Mouse (Mus musculus): ENCODE data around the gene Sema3e. TPM values are rescaled to one million over a fixed set of nuclear protein-coding genes. Genes with fewer than 3 reads are reported as not detected.

Sema3e gene
- total and polyA plus RNA-seq, 2 experiments, result 0.09 TPM; not detected in 1

DNA sequence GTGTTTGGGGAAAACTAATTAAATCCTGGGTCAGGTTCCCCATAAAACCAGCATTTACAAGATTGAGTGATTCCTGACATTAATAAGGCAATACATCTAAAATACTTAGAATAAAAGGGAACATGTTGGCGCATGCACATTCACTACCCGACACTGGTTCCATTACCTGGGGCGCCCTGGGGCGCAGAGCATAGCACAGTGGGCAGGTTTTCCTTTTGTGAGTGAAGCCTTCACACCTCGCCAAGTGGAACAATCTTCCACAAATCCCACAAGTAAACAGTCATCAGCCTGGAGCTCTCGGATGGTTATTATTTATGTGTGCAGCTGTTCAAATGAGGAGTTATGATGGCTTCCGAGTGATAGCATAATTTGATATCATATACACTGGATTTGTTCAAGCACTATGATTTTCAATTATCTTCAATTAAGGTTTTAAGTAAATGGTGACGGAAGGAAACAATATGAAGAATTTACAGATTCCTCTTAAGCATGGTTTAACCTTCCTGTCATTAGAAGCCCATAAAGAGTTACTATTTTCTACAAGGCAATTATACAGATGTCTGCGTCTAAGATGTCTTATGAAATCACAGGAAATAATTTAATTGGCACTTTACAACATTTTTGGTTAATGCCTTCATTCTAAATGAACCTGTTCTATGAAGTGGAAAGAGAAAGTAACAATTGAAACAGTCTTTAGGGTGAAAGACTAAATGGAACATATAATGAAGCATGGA, 65.0 kb downstream of the Sema3e start:
- Histone ChIP-seq H3K27ac (replicated peaks; ENCODE audit: insufficient read depth, low read depth, low read length) (no peak overlapping the region), H3K36me3 (ENCODE audit: control insufficient read depth, insufficient read depth, low read length) (no peaks in the 10 kb centered on the region), H3K4me3 (ENCODE audit: insufficient read depth, low read depth, low read length) (no peak overlapping the region), H3K9ac (ENCODE audit: low read depth, low read length) (no peak overlapping the region), H3K27me3 (ENCODE audit: control insufficient read depth, insufficient read depth, low read length) (no peaks in the 10 kb centered on the region), H3K79me2 (ENCODE audit: control insufficient read depth, insufficient read depth, low read length) (no peaks in the 10 kb centered on the region), H3K4me1 (ENCODE audit: control insufficient read depth, insufficient read depth, low read length) (no peaks in the 10 kb centered on the region)
- WGBS, result 86% methylated on average over 9 of the region's 9 CpGs
- TF ChIP-seq POLR2A (IDR thresholded peaks at IDR 0.05; ENCODE audit: extremely low read depth, insufficient read depth, low read length) (no peak), CTCF (IDR thresholded peaks at IDR 0.05; ENCODE audit: low read depth, low read length) (no peak)
- DNase-seq (ENCODE audit: extremely low read depth, low read depth, low spot score), result no peak

GRCm38 (mm10) chr5:14090609-14090969, 65.5 kb downstream of the Sema3e start:
- Histone ChIP-seq H3K27me3 (ENCODE audit: control insufficient read depth, insufficient read depth, low read length) (no peaks in the 10 kb centered on the region), H3K36me3 (ENCODE audit: control insufficient read depth, insufficient read depth, low read length) (no peaks in the 10 kb centered on the region), H3K9ac (ENCODE audit: low read depth, low read length) (no peak overlapping the region), H3K4me1 (ENCODE audit: control insufficient read depth, insufficient read depth, low read length) (no peaks in the 10 kb centered on the region), H3K4me3 (ENCODE audit: insufficient read depth, low read depth, low read length) (no peak overlapping the region), H3K27ac (replicated peaks; ENCODE audit: insufficient read depth, low read depth, low read length) (no peak overlapping the region), H3K79me2 (ENCODE audit: control insufficient read depth, insufficient read depth, low read length) (no peaks in the 10 kb centered on the region)
- no peak for TF ChIP-seq POLR2A (IDR thresholded peaks at IDR 0.05; ENCODE audit: extremely low read depth, insufficient read depth, low read length)
- WGBS, result 86% methylated on average over 4 of the region's 4 CpGs
- DNase-seq (ENCODE audit: extremely low read depth, low read depth, low spot score), result no peak

DNA sequence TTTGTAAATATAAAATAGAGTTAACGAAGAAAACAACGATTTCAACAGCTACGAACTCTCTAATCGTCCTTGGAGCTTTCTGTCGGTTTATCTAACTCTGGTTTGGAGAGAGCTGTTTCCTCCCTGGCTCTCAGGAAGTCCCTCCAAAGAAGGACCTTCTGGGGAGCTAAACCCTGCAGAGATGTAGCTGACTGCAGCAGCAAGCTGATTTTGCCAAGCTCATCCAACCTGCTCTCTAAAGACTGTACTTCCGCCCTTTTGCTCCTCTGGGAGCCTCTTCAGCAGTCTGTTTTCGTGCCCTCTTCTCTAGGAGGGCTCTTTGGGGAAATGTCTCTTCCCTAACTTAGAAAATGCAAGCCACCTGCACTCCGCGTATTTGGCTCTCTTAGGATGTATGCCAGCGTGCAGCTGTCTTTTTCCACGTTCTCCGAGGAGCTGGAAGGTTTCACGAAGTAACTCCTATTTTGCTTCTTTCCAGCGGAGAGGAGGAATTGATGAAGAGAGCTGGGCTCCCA, 67.2 kb downstream of the Sema3e start:
- H3K4me3 ChIP-seq (ENCODE audit: insufficient read depth, low read depth, low read length), result no peak overlapping the region
- 51% methylated on average over 14 of the region's 14 CpGs for WGBS
- H3K36me3 ChIP-seq (ENCODE audit: control insufficient read depth, insufficient read depth, low read length), result no peaks in the 10 kb centered on the region
- TF ChIP-seq CTCF (IDR thresholded peaks at IDR 0.05; ENCODE audit: low read depth, low read length), result no peak
- TF ChIP-seq POLR2A (IDR thresholded peaks at IDR 0.05; ENCODE audit: extremely low read depth, insufficient read depth, low read length), result no peak
- no peaks in the 10 kb centered on the region for H3K79me2 ChIP-seq (ENCODE audit: control insufficient read depth, insufficient read depth, low read length)
- H3K27ac ChIP-seq (replicated peaks; ENCODE audit: insufficient read depth, low read depth, low read length), result no peak overlapping the region
- no peak overlapping the region for H3K9ac ChIP-seq (ENCODE audit: low read depth, low read length)
- no peaks in the 10 kb centered on the region for H3K27me3 ChIP-seq (ENCODE audit: control insufficient read depth, insufficient read depth, low read length)
- H3K4me1 ChIP-seq (ENCODE audit: control insufficient read depth, insufficient read depth, low read length), result no peaks in the 10 kb centered on the region
- DNase-seq (ENCODE audit: extremely low read depth, low read depth, low spot score), result no peak

GRCm38 (mm10) chr5:14096196-14096595, 71.1 kb downstream of the Sema3e start:
- H3K36me3 ChIP-seq (ENCODE audit: control insufficient read depth, insufficient read depth, low read length), result no peaks in the 10 kb centered on the region
- no peak for DNase-seq (ENCODE audit: extremely low read depth, low read depth, low spot score)
- WGBS, result 53% methylated on average over 1 of the region's 1 CpGs
- no peaks in the 10 kb centered on the region for H3K79me2 ChIP-seq (ENCODE audit: control insufficient read depth, insufficient read depth, low read length)
- no peak overlapping the region for H3K9ac ChIP-seq (ENCODE audit: low read depth, low read length)
- TF ChIP-seq POLR2A (IDR thresholded peaks at IDR 0.05; ENCODE audit: extremely low read depth, insufficient read depth, low read length), result no peak
- no peak for TF ChIP-seq CTCF (IDR thresholded peaks at IDR 0.05; ENCODE audit: low read depth, low read length)
- H3K4me3 ChIP-seq (ENCODE audit: insufficient read depth, low read depth, low read length), result no peak overlapping the region
- H3K27me3 ChIP-seq (ENCODE audit: control insufficient read depth, insufficient read depth, low read length), result no peaks in the 10 kb centered on the region
- H3K27ac ChIP-seq (replicated peaks; ENCODE audit: insufficient read depth, low read depth, low read length), result no peak overlapping the region
- no peaks in the 10 kb centered on the region for H3K4me1 ChIP-seq (ENCODE audit: control insufficient read depth, insufficient read depth, low read length)

DNA sequence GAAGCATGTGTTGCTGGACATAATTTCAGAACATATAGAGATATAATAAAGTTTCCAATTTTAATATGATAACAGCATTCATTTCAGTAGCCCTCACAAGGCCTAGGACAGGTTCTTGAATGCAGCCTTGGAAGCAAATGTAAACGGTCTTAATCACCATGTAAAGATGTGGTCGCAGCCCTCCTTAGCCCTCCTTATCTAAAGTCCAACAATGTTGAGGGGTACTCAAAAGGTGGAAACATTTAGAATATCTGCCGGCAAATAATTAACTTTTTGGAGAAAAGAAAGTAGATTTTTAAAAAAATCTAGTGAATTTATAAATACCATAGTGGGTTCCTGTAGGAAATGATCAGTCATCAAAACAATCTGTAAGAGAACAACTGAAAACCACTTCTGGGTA, 73.6 kb downstream of the Sema3e start:
- TF ChIP-seq POLR2A (IDR thresholded peaks at IDR 0.05; ENCODE audit: extremely low read depth, insufficient read depth, low read length) (no peak), CTCF (IDR thresholded peaks at IDR 0.05; ENCODE audit: low read depth, low read length) (no peak)
- no peak for DNase-seq (ENCODE audit: extremely low read depth, low read depth, low spot score)
- H3K27me3 ChIP-seq (ENCODE audit: control insufficient read depth, insufficient read depth, low read length), result no peaks in the 10 kb centered on the region
- no peaks in the 10 kb centered on the region for H3K79me2 ChIP-seq (ENCODE audit: control insufficient read depth, insufficient read depth, low read length)
- no peak overlapping the region for H3K27ac ChIP-seq (replicated peaks; ENCODE audit: insufficient read depth, low read depth, low read length)
- no peak overlapping the region for H3K9ac ChIP-seq (ENCODE audit: low read depth, low read length)
- no peaks in the 10 kb centered on the region for H3K4me1 ChIP-seq (ENCODE audit: control insufficient read depth, insufficient read depth, low read length)
- WGBS, result 82% methylated on average over 3 of the region's 3 CpGs
- no peak overlapping the region for H3K4me3 ChIP-seq (ENCODE audit: insufficient read depth, low read depth, low read length)
- no peaks in the 10 kb centered on the region for H3K36me3 ChIP-seq (ENCODE audit: control insufficient read depth, insufficient read depth, low read length)

DNA sequence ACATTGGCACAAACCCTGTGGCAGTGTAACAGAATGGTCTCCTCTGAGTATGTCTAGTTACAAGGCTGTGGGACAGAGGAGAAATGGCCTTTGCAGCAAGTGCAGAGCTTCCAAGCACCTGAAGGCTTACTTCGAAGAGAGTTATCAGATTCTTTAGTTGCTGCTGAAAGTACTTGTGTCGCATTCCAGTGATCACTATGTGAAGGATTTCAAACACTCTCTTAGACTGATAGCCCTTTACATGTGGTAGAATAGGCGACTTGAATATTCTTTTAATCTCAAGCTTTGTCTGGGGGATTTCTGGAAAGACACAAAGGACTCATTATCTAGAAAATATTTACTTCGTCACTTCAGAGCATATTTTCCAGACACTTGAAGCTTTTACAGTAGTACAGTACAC, 82.3 kb downstream of the Sema3e start:
- no peak overlapping the region for H3K4me3 ChIP-seq (ENCODE audit: insufficient read depth, low read depth, low read length)
- H3K9ac ChIP-seq (ENCODE audit: low read depth, low read length), result no peak overlapping the region
- WGBS, result 71% methylated on average over 4 of the region's 4 CpGs
- no peak overlapping the region for H3K27ac ChIP-seq (replicated peaks; ENCODE audit: insufficient read depth, low read depth, low read length)
- no peaks in the 10 kb centered on the region for H3K27me3 ChIP-seq (ENCODE audit: control insufficient read depth, insufficient read depth, low read length)
- H3K4me1 ChIP-seq (ENCODE audit: control insufficient read depth, insufficient read depth, low read length), result no peaks in the 10 kb centered on the region
- DNase-seq (ENCODE audit: extremely low read depth, low read depth, low spot score), result no peak
- no peaks in the 10 kb centered on the region for H3K36me3 ChIP-seq (ENCODE audit: control insufficient read depth, insufficient read depth, low read length)
- no peak for TF ChIP-seq CTCF (IDR thresholded peaks at IDR 0.05; ENCODE audit: low read depth, low read length)
- no peaks in the 10 kb centered on the region for H3K79me2 ChIP-seq (ENCODE audit: control insufficient read depth, insufficient read depth, low read length)

All from liver, adult 2 months (tissue).